Mouse (Mus musculus) liver, adult 2 months (tissue): ENCODE measurements around the gene Gak. TPM values are rescaled to one million over a fixed set of nuclear protein-coding genes. Genes with fewer than 3 reads are reported as not detected.
A peak's percentile ranks its signal among the peaks of the same experiment; 100 is the strongest.

Source experiments
- DNase-seq: peaks from one replicate; pipeline ENCODE4 v3.0.0-alpha.2; 2011; ENCODE audit warnings: low read depth, low spot score; ENCODE audit errors: extremely low read depth
- H3K27ac ChIP-seq: fragments of 200-500 bp; replicated peaks from 2 replicates; pipeline ENCODE4 v1.5.1; 2012; ENCODE audit warnings: low read depth, mild to moderate bottlenecking, control low read depth, inconsistent platforms, low read length; ENCODE audit not compliant: insufficient read depth
- H3K27me3 ChIP-seq: fragments of 200-500 bp; 2 replicates; pipeline ENCODE4 v1.6.1; 2012; ENCODE audit warnings: mild to moderate bottlenecking, moderate library complexity, low read length, inconsistent platforms; ENCODE audit not compliant: control insufficient read depth, insufficient read depth
- H3K36me3 ChIP-seq: fragments of 200-500 bp; 2 replicates; pipeline ENCODE4 v1.6.1; 2012; ENCODE audit warnings: low read length, inconsistent platforms; ENCODE audit not compliant: control insufficient read depth, insufficient read depth
- H3K4me1 ChIP-seq: fragments of 200-500 bp; 2 replicates; pipeline ENCODE4 v1.6.1; 2011; ENCODE audit warnings: low read length; ENCODE audit not compliant: control insufficient read depth, insufficient read depth
- H3K4me3 ChIP-seq: fragments of 200-500 bp; 2 replicates; pipeline ENCODE4 v1.5.1; 2011; ENCODE audit warnings: low read depth, mild to moderate bottlenecking, control low read depth, low read length, moderate library complexity; ENCODE audit not compliant: insufficient read depth
- H3K79me2 ChIP-seq: fragments of 200-500 bp; 2 replicates; pipeline ENCODE4 v1.6.1; 2012; ENCODE audit warnings: inconsistent platforms, mild to moderate bottlenecking, low read length, moderate library complexity; ENCODE audit not compliant: control insufficient read depth, insufficient read depth
- H3K9ac ChIP-seq: fragments of 200-500 bp; 2 replicates; pipeline ENCODE4 v1.6.1; 2012; ENCODE audit warnings: low read depth, mild to moderate bottlenecking, control low read depth, inconsistent platforms, low read length
- CTCF ChIP-seq: fragments of 200-500 bp; IDR thresholded peaks from 2 replicates; pipeline ENCODE4 v1.5.1; 2011; ENCODE audit warnings: low read depth, low read length, control low read depth
- POLR2A ChIP-seq: fragments of 200-500 bp; IDR thresholded peaks from 2 replicates; pipeline ENCODE4 v1.6.1; 2011; ENCODE audit warnings: low read length, control low read depth; ENCODE audit not compliant: insufficient read depth; ENCODE audit errors: extremely low read depth
- WGBS: fragments of 180-500 bp; shearing (Covaris S2); methylation state at CpG from one replicate; pipeline ENCODE4 v1.1.7; 2018; 5-methylcytosine and 5-hydroxymethylcytosine counted together
- polyA plus RNA-seq: library from polyadenylated mRNA; depleted of rRNA; stranded (reverse); fragments of >200 nt; gene quantifications from 2 replicates; pipeline ENCODE4 v1.2.3, GENCODE M21; 2012
- total RNA-seq: library from RNA; depleted of rRNA; stranded (reverse); fragments of >200 nt; gene quantifications from 2 replicates; pipeline ENCODE4 v1.2.3, GENCODE M21; 2014

Gak gene
- total and polyA plus RNA-seq, 2 experiments = 32.7 to 54.7 TPM

DNA sequence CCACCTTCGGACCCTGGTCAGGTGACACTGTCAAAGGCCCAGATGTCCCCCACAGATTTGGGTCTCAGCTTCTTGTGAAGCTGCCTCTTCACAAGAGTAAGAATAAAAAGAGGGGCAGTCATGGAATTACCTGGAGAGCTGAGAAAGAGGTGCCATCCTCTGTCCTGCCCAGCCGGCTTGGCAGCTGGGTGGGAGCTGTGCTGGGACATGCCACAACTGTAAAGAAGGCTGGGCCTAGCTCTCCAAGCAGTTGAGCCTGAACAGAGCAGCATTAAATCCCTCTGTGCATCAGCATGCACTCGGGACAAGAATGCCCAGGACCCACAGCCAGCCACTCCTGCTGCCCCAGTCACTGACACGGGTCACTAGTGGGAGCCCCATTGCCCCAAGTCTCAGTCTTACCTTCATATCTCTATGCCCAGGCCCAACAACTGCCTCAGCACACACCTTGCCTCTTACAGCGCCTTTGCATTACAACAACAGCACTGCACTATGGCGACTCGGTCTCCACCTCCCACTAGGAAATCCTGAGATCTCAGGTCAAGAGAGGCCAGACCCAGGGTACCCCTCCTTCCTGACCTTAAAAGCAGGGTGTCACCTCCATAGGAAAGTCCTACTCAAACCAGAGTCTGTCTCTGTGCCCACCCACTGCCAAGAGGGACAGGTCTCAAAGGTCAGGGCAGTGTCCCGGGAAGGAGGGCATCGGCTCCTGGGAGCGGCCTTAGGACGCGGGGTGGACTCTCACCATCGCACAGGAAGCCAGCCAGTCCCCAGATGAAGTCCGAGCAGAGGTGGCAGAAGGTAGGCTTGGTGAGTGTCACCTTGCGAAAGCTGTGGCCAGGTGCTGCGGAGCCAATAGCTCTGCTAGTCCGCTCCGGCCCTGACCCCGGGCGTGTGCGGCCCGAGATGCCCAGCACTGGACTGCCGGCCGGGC, 30.4 kb upstream of the Gak start, which contains the start of gene Idua:
TSS of gene Idua (plus strand) at position 634 of the 934 bp plus-strand sequence.
- no peak for TF ChIP-seq CTCF
- no peak for TF ChIP-seq POLR2A
- Histone ChIP-seq H3K36me3 (peaks cover 5% of the 10 kb centered on the region; the same call in 1 of the 2 replicates), H3K79me2 (peaks cover 17% of the 10 kb centered on the region), H3K27me3 (no peaks in the 10 kb centered on the region), H3K4me3 (peak within 1 kb of the TSS; percentile 84), H3K27ac (peak within 1 kb of the TSS; percentile 80), H3K9ac (peak within 1 kb of the TSS; percentile 85), H3K4me1 (peaks cover 18% of the 10 kb centered on the region)
- DNase-seq = peak; percentile 77
- 5% methylated on average over 24 of the region's 24 CpGs for WGBS

DNA sequence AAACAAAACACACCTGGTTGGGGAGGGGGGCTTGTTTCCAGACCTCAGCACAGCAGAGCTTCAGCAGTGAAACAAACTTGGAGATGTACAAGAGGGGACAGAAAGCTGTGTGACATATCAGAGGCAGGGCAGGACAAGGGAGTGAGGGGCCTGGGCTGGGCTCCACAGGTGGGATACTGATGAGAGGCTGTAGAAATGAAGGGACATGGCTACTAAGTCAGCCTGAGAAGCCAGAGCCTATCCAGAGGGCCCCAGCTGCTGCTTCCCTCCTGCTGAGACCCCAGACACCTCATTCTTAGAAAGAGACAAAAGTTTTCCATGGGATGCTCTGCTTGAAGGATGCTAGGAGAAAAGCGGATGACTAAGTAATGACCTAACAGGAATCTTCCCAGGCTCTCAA, 29.1 kb upstream of the Gak start:
- no peaks in the 10 kb centered on the region for H3K27me3 ChIP-seq
- H3K4me1 ChIP-seq = peaks cover 18% of the 10 kb centered on the region
- H3K36me3 ChIP-seq = peaks cover 15% of the 10 kb centered on the region
- WGBS = 100% methylated on average over 1 of the region's 1 CpGs
- H3K4me3 ChIP-seq = no peak overlapping the region
- no peak for DNase-seq
- H3K79me2 ChIP-seq = peaks cover 17% of the 10 kb centered on the region
- no peak overlapping the region for H3K27ac ChIP-seq
- H3K9ac ChIP-seq = no peak overlapping the region
- TF ChIP-seq POLR2A (no peak), CTCF (no peak)

GRCm38 (mm10) chr5:108657406-108657805, 27.9 kb upstream of the Gak start:
- Histone ChIP-seq H3K36me3 (peaks cover 17% of the 10 kb centered on the region), H3K27me3 (no peaks in the 10 kb centered on the region)

DNA sequence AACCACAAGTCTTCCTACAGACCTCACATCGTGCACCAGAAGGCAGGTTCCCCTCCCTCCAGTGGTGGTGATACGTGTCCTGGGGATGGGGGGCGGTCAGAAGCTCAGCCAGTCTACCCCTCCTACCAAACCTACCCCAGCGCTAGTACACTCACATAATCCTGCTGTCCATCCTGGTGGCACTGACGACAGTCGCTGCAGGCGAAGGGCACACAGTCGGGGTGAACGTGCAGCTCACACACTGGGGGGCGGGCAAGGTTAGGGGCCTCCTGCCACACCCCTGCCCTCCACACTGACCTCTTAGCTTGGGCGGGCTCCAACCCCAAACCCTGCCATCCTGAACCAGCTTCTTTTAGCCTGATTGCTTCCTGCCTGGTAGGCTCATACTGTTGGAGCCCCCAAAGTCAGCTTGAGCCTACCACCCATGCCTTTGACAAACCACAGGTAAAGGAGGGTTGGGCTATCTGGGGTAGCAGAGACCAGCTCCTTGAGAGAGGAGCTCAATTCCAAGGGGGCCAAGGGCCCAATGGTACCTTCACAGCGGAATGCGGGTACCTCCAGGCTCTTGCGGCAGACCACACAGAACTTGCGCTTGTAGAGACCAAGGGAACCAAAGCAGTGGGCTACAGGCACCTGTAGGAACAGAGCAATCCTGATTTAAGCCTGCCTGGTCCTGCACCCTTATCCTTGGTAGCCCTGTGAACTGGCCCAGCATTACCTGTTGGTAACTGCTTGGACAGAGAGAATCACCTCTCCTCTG, 26.5 kb upstream of the Gak start:
- no peak for DNase-seq
- Histone ChIP-seq H3K9ac (no peak overlapping the region), H3K4me3 (no peak overlapping the region), H3K79me2 (peaks cover 17% of the 10 kb centered on the region), H3K36me3 (peaks cover 19% of the 10 kb centered on the region), H3K27ac (no peak overlapping the region), H3K4me1 (peaks cover 16% of the 10 kb centered on the region), H3K27me3 (no peaks in the 10 kb centered on the region)
- TF ChIP-seq POLR2A (no peak), CTCF (no peak)
- 95% methylated on average over 15 of the region's 15 CpGs for WGBS

More at GRCm38 (mm10) chr5:108657406-108657805, 27.9 kb upstream of the Gak start:
- TF ChIP-seq CTCF (no peak), POLR2A (no peak)
- Histone ChIP-seq H3K9ac (no peak overlapping the region), H3K27ac (no peak overlapping the region), H3K79me2 (peaks cover 17% of the 10 kb centered on the region), H3K4me1 (peaks cover 18% of the 10 kb centered on the region), H3K4me3 (no peak overlapping the region)
- WGBS = 83% methylated on average over 5 of the region's 5 CpGs
- no peak for DNase-seq

DNA sequence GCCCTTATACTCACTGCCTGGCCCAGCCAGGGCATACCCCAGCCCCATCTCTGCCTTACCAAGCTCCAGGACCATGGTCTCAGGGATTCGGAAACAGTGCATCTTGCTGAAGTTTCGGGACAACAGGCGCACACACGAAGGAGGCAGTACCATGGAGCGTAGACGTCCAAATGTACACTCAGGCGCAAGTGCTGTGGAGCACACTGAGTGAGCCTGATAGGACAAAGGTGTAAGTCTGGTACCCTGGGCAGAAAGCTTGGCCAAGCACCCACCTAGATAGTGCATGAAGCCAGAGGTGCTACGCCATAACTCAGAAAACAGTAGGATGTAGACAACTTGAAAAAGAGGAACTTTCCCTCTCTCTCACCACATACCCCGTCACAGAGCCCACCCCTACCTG, 25.8 kb upstream of the Gak start:
- no peak for DNase-seq
- H3K27me3 ChIP-seq = no peaks in the 10 kb centered on the region
- H3K9ac ChIP-seq = no peak overlapping the region
- peaks cover 20% of the 10 kb centered on the region for H3K36me3 ChIP-seq
- H3K79me2 ChIP-seq = peaks cover 17% of the 10 kb centered on the region
- H3K27ac ChIP-seq = no peak overlapping the region
- 96% methylated on average over 9 of the region's 9 CpGs for WGBS
- H3K4me3 ChIP-seq = no peak overlapping the region
- H3K4me1 ChIP-seq = peaks cover 14% of the 10 kb centered on the region
- TF ChIP-seq POLR2A = no peak
- no peak for TF ChIP-seq CTCF
